ENCODE assay signal across 10 mouse cellular contexts in the genomic region with DNA sequence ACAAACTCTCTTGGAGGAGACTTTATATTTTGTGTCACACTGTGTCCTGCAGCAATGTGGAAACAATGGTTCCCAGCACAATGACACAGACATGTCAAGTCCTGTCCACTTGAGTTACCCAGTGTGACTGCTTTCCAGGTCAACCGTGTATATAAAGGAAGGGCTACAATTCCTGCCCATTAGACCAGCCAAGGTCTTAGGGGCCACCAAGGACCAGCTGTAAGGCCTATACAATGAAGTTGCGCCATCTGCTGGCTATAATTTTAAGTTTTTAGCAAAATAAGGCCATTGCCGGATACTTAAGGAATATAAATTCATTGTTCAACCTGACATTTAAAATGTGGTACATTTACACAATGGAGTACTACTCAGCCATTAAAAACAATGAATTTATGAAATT.
DNase-seq lines count a peak whose midpoint lies in the region; ATAC-seq lines count a peak whose summit lies in the region.
"Had no signal": no experiment of that assay in that cellular context is flagged by ENCODE, and none has a peak within 500 bp of the region (broad histone marks: within the 10 kb centered on the region; RNA-seq: fewer than 3 reads in every experiment).

No protein-coding gene starts in this region.

- 37% methylated on average over 3 of the region's 3 CpGs for WGBS in kidney, embryonic 14.5 days

- no peaks in the 10 kb centered on the region for H3K4me1 ChIP-seq in kidney, embryonic 14.5 days (ENCODE audit: control insufficient read depth, insufficient read depth, low read length)
- H3K4me1 ChIP-seq: liver, embryonic 15.5 days had no signal

- peak; percentile 10 for DNase-seq in adrenal gland, postnatal 10 days
- DNase-seq in adrenal gland, adult 18-20 months (ENCODE audit: low spot score in 2 of 2) = no peak
- peak; percentile 3 to 13 for DNase-seq in kidney, adult 8-10 months
- peak; percentile 56 for DNase-seq in ZHBTc4 (ENCODE audit: low read depth, low spot score)
- DNase-seq in kidney, postnatal 36 days = peak; percentile 25 to 30
- no peak for DNase-seq in spleen, adult 18-20 months
- DNase-seq in right cerebral cortex, adult 18-20 months = no peak
- DNase-seq: adrenal gland, postnatal 25 days had no signal

- H3K36me3 ChIP-seq in kidney, embryonic 14.5 days (ENCODE audit: control insufficient read depth, insufficient read depth, low read length) = no peaks in the 10 kb centered on the region
- H3K36me3 ChIP-seq: liver, embryonic 15.5 days had no signal

- ATAC-seq in kidney, embryonic 14.5 days (ENCODE audit: low FRiP score, low TSS enrichment) = no peak

- H3K9ac ChIP-seq in kidney, embryonic 14.5 days (ENCODE audit: low read depth, low read length) = no peak overlapping the region
- H3K9ac ChIP-seq: liver, embryonic 15.5 days had no signal

- no peaks in the 10 kb centered on the region for H3K27me3 ChIP-seq in kidney, embryonic 14.5 days (ENCODE audit: control insufficient read depth, insufficient read depth, low read length)
- H3K27me3 ChIP-seq: liver, embryonic 15.5 days had no signal

- no peaks in the 10 kb centered on the region for H3K9me3 ChIP-seq in kidney, embryonic 14.5 days (ENCODE audit: control insufficient read depth, low read length)
- H3K9me3 ChIP-seq: liver, embryonic 15.5 days had no signal

- H3K4me2 ChIP-seq in kidney, embryonic 14.5 days (replicated peaks; ENCODE audit: low read depth, low read length) = no peak overlapping the region
- H3K4me2 ChIP-seq: liver, embryonic 15.5 days had no signal

- H3K27ac ChIP-seq in kidney, embryonic 14.5 days (ENCODE audit: low read depth, low read length) = no peak overlapping the region
- H3K27ac ChIP-seq: liver, embryonic 15.5 days had no signal

- H3K4me3 ChIP-seq in kidney, embryonic 14.5 days (ENCODE audit: low read length) = no peak overlapping the region
- H3K4me3 ChIP-seq: liver, embryonic 15.5 days had no signal

Comparison
In these comparisons a context has a peak if more than half of its experiments do, and no peak if none do; other contexts are left out.
1. DNase-seq: peak in adrenal gland, postnatal 10 days (single experiment), kidney, adult 8-10 months (2 of 2), ZHBTc4 (single experiment) and kidney, postnatal 36 days (2 of 2); none in adrenal gland, adult 18-20 months (0 of 2), spleen, adult 18-20 months (0 of 2) and right cerebral cortex, adult 18-20 months (single experiment).